Comparison of ENCODE assay signal across 34 mouse cellular contexts in the genomic region with DNA sequence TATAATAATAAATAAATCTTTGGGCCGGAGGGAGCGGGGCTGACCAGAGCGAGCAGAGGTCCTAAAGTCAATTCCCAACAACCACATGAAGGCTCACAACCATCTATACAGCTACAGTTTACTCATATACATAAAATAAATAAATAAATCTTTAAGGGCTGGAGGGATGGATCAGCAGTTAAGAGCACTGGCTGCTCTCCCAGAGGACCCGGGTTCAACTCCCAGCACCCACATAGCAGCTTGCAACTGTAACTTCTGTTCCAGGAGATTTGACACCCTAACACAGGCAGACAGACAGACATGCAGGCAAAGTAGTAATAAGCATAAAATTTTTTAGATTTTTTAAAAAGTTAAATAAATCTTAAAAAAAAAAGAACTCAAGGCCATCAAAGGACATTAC.
"Had no signal": no experiment of that assay in that cellular context is flagged by ENCODE, and none has a peak within 500 bp of the region (broad histone marks: within the 10 kb centered on the region; RNA-seq: fewer than 3 reads in every experiment).

No protein-coding gene starts in this region.

- H3K9me3 ChIP-seq: heart, embryonic 10.5 days; heart, embryonic 13.5 days; heart, embryonic 15.5 days; hindbrain, embryonic 10.5 days; hindbrain, embryonic 12.5 days; hindbrain, embryonic 13.5 days; hindbrain, embryonic 15.5 days; intestine, embryonic 15.5 days; kidney, embryonic 15.5 days had no signal

- H3K9ac ChIP-seq: heart, embryonic 13.5 days; heart, embryonic 15.5 days; hindbrain, embryonic 12.5 days; hindbrain, embryonic 13.5 days; hindbrain, embryonic 14.5 days; hindbrain, embryonic 15.5 days; intestine, embryonic 15.5 days; kidney, embryonic 15.5 days had no signal

- ATAC-seq: hindbrain, embryonic 16.5 days; hindbrain, postnatal 0 days; inflammation-experienced regulatory T-cells, adult 6 months; intestine, embryonic 15.5 days; intestine, embryonic 16.5 days; intestine, postnatal 0 days had no signal

- H3K27ac ChIP-seq: heart, embryonic 10.5 days; heart, embryonic 13.5 days; heart, embryonic 15.5 days; hindbrain, embryonic 10.5 days; hindbrain, embryonic 12.5 days; hindbrain, embryonic 13.5 days; hindbrain, embryonic 14.5 days; hindbrain, embryonic 15.5 days; hindbrain, postnatal 0 days; intestine, embryonic 15.5 days; kidney, embryonic 15.5 days; kidney, postnatal 0 days; layer of hippocampus, adult 2 months had no signal

- H3K27me3 ChIP-seq: heart, embryonic 13.5 days; heart, embryonic 15.5 days; hindbrain, embryonic 12.5 days; hindbrain, embryonic 13.5 days; hindbrain, embryonic 15.5 days; intestine, embryonic 15.5 days; kidney, embryonic 15.5 days had no signal

- DNase-seq: heart, postnatal 10 days; heart, postnatal 14 days; heart, postnatal 36 days; heart, postnatal 4 days; kidney, adult 11 months; kidney, adult 18-20 months; kidney, adult 2 months; kidney, adult 8-10 months; kidney, adult 9 months; kidney, postnatal 10 days; kidney, postnatal 14 days; kidney, postnatal 25 days; kidney, postnatal 36 days; kidney, postnatal 4 days; layer of hippocampus, adult 9-11 months; layer of hippocampus, postnatal 36 days had no signal

- H3K36me3 ChIP-seq: heart, embryonic 10.5 days; heart, embryonic 13.5 days; heart, embryonic 15.5 days; hindbrain, embryonic 10.5 days; hindbrain, embryonic 12.5 days; hindbrain, embryonic 13.5 days; hindbrain, embryonic 15.5 days; intestine, embryonic 15.5 days; kidney, embryonic 15.5 days had no signal

- H3K4me3 ChIP-seq: heart, embryonic 10.5 days; heart, embryonic 13.5 days; heart, embryonic 15.5 days; hindbrain, embryonic 10.5 days; hindbrain, embryonic 12.5 days; hindbrain, embryonic 13.5 days; hindbrain, embryonic 15.5 days; intestine, embryonic 15.5 days; kidney, embryonic 15.5 days; layer of hippocampus, adult 2 months had no signal

- H3K4me2 ChIP-seq: heart, embryonic 11.5 days; heart, embryonic 13.5 days; heart, embryonic 15.5 days; hindbrain, embryonic 12.5 days; hindbrain, embryonic 13.5 days; hindbrain, embryonic 14.5 days; hindbrain, embryonic 15.5 days; intestine, embryonic 15.5 days; kidney, embryonic 15.5 days had no signal
